Mouse (Mus musculus): ENCODE results near the gene 1700125H20Rik. TPM values are rescaled to one million over a fixed set of nuclear protein-coding genes. Genes with fewer than 3 reads are reported as not detected.

Gene 1700125H20Rik
- total RNA-seq, 1 experiment: not detected

DNA sequence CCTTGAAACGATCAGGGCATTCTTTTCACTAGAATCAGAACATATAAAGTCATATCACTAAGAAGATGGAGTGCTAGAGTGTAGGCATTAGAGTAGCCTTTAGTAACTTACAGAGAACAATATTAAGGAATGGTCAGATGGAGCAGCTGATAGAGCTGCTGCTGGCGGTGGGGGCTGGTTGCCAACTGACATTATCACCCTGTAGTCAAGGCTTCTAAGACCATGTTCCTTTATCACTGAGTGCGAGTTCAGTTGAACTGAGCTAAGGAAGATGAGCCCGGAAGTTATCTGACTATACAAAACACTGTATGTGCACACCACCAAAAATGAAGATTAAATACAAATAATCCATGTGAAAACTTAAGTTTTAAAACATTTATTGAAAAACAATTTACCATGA, 18.9 kb downstream of the 1700125H20Rik start:
- H3K4me1 ChIP-seq (ENCODE audit: control insufficient read depth in 2 of 2, insufficient read depth in 2 of 2, low read length in 2 of 2, poor library complexity in 1 of 2): peaks cover 0 to 4% of the 10 kb centered on the region in 2 experiments; a peak in 1 of 4 replicates
- H3K36me3 ChIP-seq (ENCODE audit: control insufficient read depth, insufficient read depth, low read length, poor library complexity, severe bottlenecking): peaks cover 17% of the 10 kb centered on the region
- H3K9ac ChIP-seq (ENCODE audit: insufficient read depth, low read depth, low read length, poor library complexity, severe bottlenecking): no peak overlapping the region
- no peaks in the 10 kb centered on the region for H3K9me3 ChIP-seq (ENCODE audit: control insufficient read depth, insufficient read depth, low read depth, low read length)
- H3K27ac ChIP-seq (ENCODE audit: insufficient read depth, low read depth, low read length, poor library complexity, severe bottlenecking): no peak overlapping the region
- TF ChIP-seq ZC3H11A (IDR thresholded peaks at IDR 0.05; ENCODE audit: borderline replicate concordance, low read depth, low read length) (no peak), HCFC1 (IDR thresholded peaks at IDR 0.05; ENCODE audit: borderline replicate concordance, insufficient read depth, low read length) (no peak), CHD2 (IDR thresholded peaks at IDR 0.05; ENCODE audit: low read depth, low read length) (no peak), ZNF384 (IDR thresholded peaks at IDR 0.05; ENCODE audit: low read depth, low read length) (no peak), MAFK (IDR thresholded peaks at IDR 0.05; ENCODE audit: insufficient read depth, low read depth, low read length) (no peak)
- H3K4me3 ChIP-seq (ENCODE audit: insufficient read depth in 1 of 2, low read depth in 1 of 2, low read length in 2 of 2, poor library complexity in 1 of 2, severe bottlenecking in 1 of 2): no peak overlapping the region
- in situ Hi-C loops (cut with MboI; ENCODE audit: low sequenced_read_pairs in 2 of 2, unreplicated experiment in 2 of 2): no loop called here
- no peak for DNase-seq (ENCODE audit: low read depth, low spot score)

DNA sequence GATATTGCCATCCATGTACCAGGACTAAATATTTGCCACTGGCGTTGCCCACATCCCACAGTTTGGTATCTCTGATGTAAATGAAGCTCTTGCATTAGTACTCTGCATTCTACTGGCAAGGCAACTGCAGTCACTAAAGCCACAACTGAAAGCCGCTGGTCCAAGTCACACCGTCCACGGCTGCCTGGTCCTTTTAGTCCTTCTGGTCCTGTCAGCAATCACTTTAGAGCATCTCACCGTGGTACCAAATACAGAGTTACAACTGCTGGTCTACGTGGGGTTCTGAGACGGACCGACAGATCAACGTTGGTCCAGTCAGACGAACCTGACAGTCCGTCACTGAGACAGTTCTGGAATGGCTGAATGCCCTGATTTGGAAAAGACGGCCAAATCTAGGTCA, 20.5 kb downstream of the 1700125H20Rik start:
- H3K36me3 ChIP-seq (ENCODE audit: control insufficient read depth, insufficient read depth, low read length, poor library complexity, severe bottlenecking): peaks cover 20% of the 10 kb centered on the region
- H3K27ac ChIP-seq (ENCODE audit: insufficient read depth, low read depth, low read length, poor library complexity, severe bottlenecking): no peak overlapping the region
- TF ChIP-seq HCFC1 (IDR thresholded peaks at IDR 0.05; ENCODE audit: borderline replicate concordance, insufficient read depth, low read length) (no peak), MAFK (IDR thresholded peaks at IDR 0.05; ENCODE audit: insufficient read depth, low read depth, low read length) (no peak), ZC3H11A (IDR thresholded peaks at IDR 0.05; ENCODE audit: borderline replicate concordance, low read depth, low read length) (no peak), CHD2 (IDR thresholded peaks at IDR 0.05; ENCODE audit: low read depth, low read length) (no peak), ZNF384 (IDR thresholded peaks at IDR 0.05; ENCODE audit: low read depth, low read length) (no peak)
- H3K4me3 ChIP-seq (ENCODE audit: insufficient read depth in 1 of 2, low read depth in 1 of 2, low read length in 2 of 2, poor library complexity in 1 of 2, severe bottlenecking in 1 of 2): no peak overlapping the region
- no peak overlapping the region for H3K9ac ChIP-seq (ENCODE audit: insufficient read depth, low read depth, low read length, poor library complexity, severe bottlenecking)
- no peaks in the 10 kb centered on the region for H3K9me3 ChIP-seq (ENCODE audit: control insufficient read depth, insufficient read depth, low read depth, low read length)
- 0 out of 4 replicates have a peak, but pooled peaks cover 0 to 2% of the 10 kb centered on the region in 2 experiments for H3K4me1 ChIP-seq (ENCODE audit: control insufficient read depth in 2 of 2, insufficient read depth in 2 of 2, low read length in 2 of 2, poor library complexity in 1 of 2)
- no peak for DNase-seq (ENCODE audit: low read depth, low spot score)
- in situ Hi-C loops (cut with MboI; ENCODE audit: low sequenced_read_pairs in 2 of 2, unreplicated experiment in 2 of 2): no loop called here

DNA sequence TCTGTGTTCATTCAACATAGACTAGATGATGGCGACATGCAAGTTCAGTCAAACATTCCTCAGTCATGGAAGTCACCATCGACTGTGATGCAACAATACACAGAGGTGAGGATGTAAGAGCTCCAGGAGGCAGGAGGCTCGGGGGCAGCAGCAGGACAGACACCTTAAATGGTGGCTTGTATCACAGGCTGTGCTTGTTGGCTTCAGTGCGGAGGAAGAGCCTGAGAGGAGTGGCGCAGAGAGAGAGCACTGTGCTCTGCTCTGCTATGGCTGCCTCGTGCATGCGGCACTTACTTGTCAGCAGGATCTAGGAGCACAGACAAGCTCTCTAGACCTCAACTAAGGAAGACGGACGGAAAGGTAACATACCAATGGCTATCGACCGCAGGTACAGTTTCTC, 24.0 kb downstream of the 1700125H20Rik start:
- TF ChIP-seq CHD2 (IDR thresholded peaks at IDR 0.05; ENCODE audit: low read depth, low read length) (no peak), ZC3H11A (IDR thresholded peaks at IDR 0.05; ENCODE audit: borderline replicate concordance, low read depth, low read length) (no peak), HCFC1 (IDR thresholded peaks at IDR 0.05; ENCODE audit: borderline replicate concordance, insufficient read depth, low read length) (no peak)
- DNase-seq (ENCODE audit: low read depth, low spot score): no peak
- no peak overlapping the region for H3K27ac ChIP-seq (ENCODE audit: insufficient read depth, low read depth, low read length, poor library complexity, severe bottlenecking)
- in situ Hi-C loops (cut with MboI; ENCODE audit: low sequenced_read_pairs in 2 of 2, unreplicated experiment in 2 of 2): no loop called here
- no peak overlapping the region for H3K4me3 ChIP-seq (ENCODE audit: insufficient read depth in 1 of 2, low read depth in 1 of 2, low read length in 2 of 2, poor library complexity in 1 of 2, severe bottlenecking in 1 of 2)
- no peaks in the 10 kb centered on the region for H3K9me3 ChIP-seq (ENCODE audit: control insufficient read depth, insufficient read depth, low read depth, low read length)
- peaks cover 27% of the 10 kb centered on the region for H3K36me3 ChIP-seq (ENCODE audit: control insufficient read depth, insufficient read depth, low read length, poor library complexity, severe bottlenecking)
- H3K4me1 ChIP-seq (ENCODE audit: control insufficient read depth in 2 of 2, insufficient read depth in 2 of 2, low read length in 2 of 2, poor library complexity in 1 of 2): 0 out of 4 replicates have a peak, but pooled peaks cover 0 to 2% of the 10 kb centered on the region in 2 experiments
- no peak overlapping the region for H3K9ac ChIP-seq (ENCODE audit: insufficient read depth, low read depth, low read length, poor library complexity, severe bottlenecking)

DNA sequence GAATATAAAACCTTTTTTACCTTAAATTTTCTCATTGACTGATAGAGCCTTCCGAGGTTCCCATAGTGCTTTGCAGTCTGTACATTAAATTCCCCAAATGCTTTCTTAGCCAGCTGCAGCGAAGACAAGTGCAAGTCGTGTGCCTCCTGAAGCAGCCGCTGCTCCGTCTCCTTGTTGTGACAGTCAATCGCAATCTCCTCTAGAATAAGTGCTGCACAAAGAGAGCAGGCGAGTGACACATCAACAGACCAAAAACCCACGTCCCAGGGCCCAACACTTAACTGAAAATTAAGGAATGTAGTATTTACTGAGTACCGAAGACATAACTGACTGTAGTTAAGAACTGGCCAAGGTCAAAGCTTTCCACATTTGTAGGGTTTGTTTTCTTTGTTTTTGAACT, 25.8 kb downstream of the 1700125H20Rik start:
- no peak for TF ChIP-seq ZNF384 (IDR thresholded peaks at IDR 0.05; ENCODE audit: low read depth, low read length)
- no peak for TF ChIP-seq HCFC1 (IDR thresholded peaks at IDR 0.05; ENCODE audit: borderline replicate concordance, insufficient read depth, low read length)
- no peak for TF ChIP-seq CHD2 (IDR thresholded peaks at IDR 0.05; ENCODE audit: low read depth, low read length)
- no peak for TF ChIP-seq ZC3H11A (IDR thresholded peaks at IDR 0.05; ENCODE audit: borderline replicate concordance, low read depth, low read length)
- TF ChIP-seq MAFK (IDR thresholded peaks at IDR 0.05; ENCODE audit: insufficient read depth, low read depth, low read length): no peak
- Histone ChIP-seq H3K36me3 (ENCODE audit: control insufficient read depth, insufficient read depth, low read length, poor library complexity, severe bottlenecking) (peaks cover 31% of the 10 kb centered on the region), H3K4me3 (ENCODE audit: insufficient read depth in 1 of 2, low read depth in 1 of 2, low read length in 2 of 2, poor library complexity in 1 of 2, severe bottlenecking in 1 of 2) (no peak overlapping the region), H3K4me1 (ENCODE audit: control insufficient read depth in 2 of 2, insufficient read depth in 2 of 2, low read length in 2 of 2, poor library complexity in 1 of 2) (no peaks in the 10 kb centered on the region), H3K9me3 (ENCODE audit: control insufficient read depth, insufficient read depth, low read depth, low read length) (no peaks in the 10 kb centered on the region), H3K9ac (ENCODE audit: insufficient read depth, low read depth, low read length, poor library complexity, severe bottlenecking) (no peak overlapping the region), H3K27ac (ENCODE audit: insufficient read depth, low read depth, low read length, poor library complexity, severe bottlenecking) (no peak overlapping the region)
- no peak for DNase-seq (ENCODE audit: low read depth, low spot score)
- in situ Hi-C loops (cut with MboI; ENCODE audit: low sequenced_read_pairs in 2 of 2, unreplicated experiment in 2 of 2): no loop called here

DNA sequence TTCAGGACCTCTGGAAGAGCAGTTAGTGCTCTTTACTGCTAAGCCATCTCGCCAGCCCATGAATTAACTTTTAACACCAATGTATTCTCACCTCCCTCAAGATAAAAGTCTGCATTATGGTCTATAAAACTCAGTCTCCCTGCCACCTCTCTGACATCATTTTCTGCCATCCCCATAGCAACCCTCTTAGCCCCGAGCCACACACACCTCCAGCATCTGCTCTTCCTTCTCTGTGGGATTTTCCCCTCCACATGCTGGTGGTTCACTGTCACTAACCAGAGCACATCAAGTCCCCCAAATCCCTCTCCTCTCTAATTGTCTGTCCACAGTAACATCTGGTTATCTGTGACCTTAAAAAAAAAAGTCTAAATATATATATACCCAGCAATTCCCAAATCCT, 28.7 kb downstream of the 1700125H20Rik start:
- no peak overlapping the region for H3K9ac ChIP-seq (ENCODE audit: insufficient read depth, low read depth, low read length, poor library complexity, severe bottlenecking)
- DNase-seq (ENCODE audit: low read depth, low spot score): no peak
- no peak overlapping the region for H3K4me3 ChIP-seq (ENCODE audit: insufficient read depth in 1 of 2, low read depth in 1 of 2, low read length in 2 of 2, poor library complexity in 1 of 2, severe bottlenecking in 1 of 2)
- in situ Hi-C loops (cut with MboI; ENCODE audit: low sequenced_read_pairs in 2 of 2, unreplicated experiment in 2 of 2): no loop called here
- TF ChIP-seq HCFC1 (IDR thresholded peaks at IDR 0.05; ENCODE audit: borderline replicate concordance, insufficient read depth, low read length) (no peak), ZNF384 (IDR thresholded peaks at IDR 0.05; ENCODE audit: low read depth, low read length) (no peak), MAFK (IDR thresholded peaks at IDR 0.05; ENCODE audit: insufficient read depth, low read depth, low read length) (no peak), ZC3H11A (IDR thresholded peaks at IDR 0.05; ENCODE audit: borderline replicate concordance, low read depth, low read length) (no peak), CHD2 (IDR thresholded peaks at IDR 0.05; ENCODE audit: low read depth, low read length) (no peak)
- H3K36me3 ChIP-seq (ENCODE audit: control insufficient read depth, insufficient read depth, low read length, poor library complexity, severe bottlenecking): peaks cover 25% of the 10 kb centered on the region
- H3K9me3 ChIP-seq (ENCODE audit: control insufficient read depth, insufficient read depth, low read depth, low read length): no peaks in the 10 kb centered on the region
- no peaks in the 10 kb centered on the region for H3K4me1 ChIP-seq (ENCODE audit: control insufficient read depth in 2 of 2, insufficient read depth in 2 of 2, low read length in 2 of 2, poor library complexity in 1 of 2)
- no peak overlapping the region for H3K27ac ChIP-seq (ENCODE audit: insufficient read depth, low read depth, low read length, poor library complexity, severe bottlenecking)

Measured in ES-E14 (cell line).